Mouse (Mus musculus) testis, adult 2 months (tissue): ENCODE measurements around the gene Mt3. TPM values are rescaled to one million over a fixed set of nuclear protein-coding genes. Genes with fewer than 3 reads are reported as not detected.
"Not testable (repeated sequence)": the region's sequence is repeated elsewhere in the genome, so short reads cannot be mapped to it uniquely, and the experiment has no call there.

Source experiments
- H3K27ac ChIP-seq: fragments of 200-500 bp; 2 replicates; pipeline ENCODE4 v1.5.1; 2012; ENCODE audit warnings: low read depth, low read length; ENCODE audit not compliant: control insufficient read depth, insufficient read depth
- H3K27me3 ChIP-seq: fragments of 200-500 bp; 2 replicates; pipeline ENCODE4 v1.6.1; 2012; ENCODE audit warnings: mild to moderate bottlenecking, low read length, moderate library complexity; ENCODE audit not compliant: control insufficient read depth, insufficient read depth
- H3K36me3 ChIP-seq: fragments of 200-500 bp; 2 replicates; pipeline ENCODE4 v1.6.1; 2012; ENCODE audit warnings: mild to moderate bottlenecking, low read length; ENCODE audit not compliant: control insufficient read depth, insufficient read depth
- H3K4me1 ChIP-seq: fragments of 200-500 bp; 2 replicates; pipeline ENCODE4 v1.6.1; 2012; ENCODE audit warnings: low read length; ENCODE audit not compliant: control insufficient read depth, insufficient read depth
- H3K4me3 ChIP-seq: fragments of 200-500 bp; 2 replicates; pipeline ENCODE4 v1.5.1; 2012; ENCODE audit warnings: low read depth, mild to moderate bottlenecking, low read length, moderate library complexity, mixed read lengths; ENCODE audit not compliant: control insufficient read depth
- CTCF ChIP-seq: fragments of 200-500 bp; IDR thresholded peaks from 2 replicates; pipeline ENCODE4 v1.5.1; 2012; ENCODE audit warnings: low read depth, mild to moderate bottlenecking, inconsistent platforms, low read length, moderate library complexity; ENCODE audit not compliant: control insufficient read depth, insufficient read depth, insufficient replicate concordance
- POLR2A ChIP-seq: fragments of 200-500 bp; IDR thresholded peaks from 2 replicates; pipeline ENCODE4 v1.6.1; 2012; ENCODE audit warnings: low read depth, mild to moderate bottlenecking, inconsistent platforms, low read length, moderate library complexity; ENCODE audit not compliant: control insufficient read depth
- polyA plus RNA-seq: library from polyadenylated mRNA; depleted of rRNA; stranded (reverse); fragments of >200 nt; gene quantifications from 2 replicates; pipeline ENCODE4 v1.2.3, GENCODE M21; 2012

The Mt3 gene
- polyA plus RNA-seq, 1 experiment, result 6.3 TPM

GRCm38 (mm10) chr8:94132096-94132495, 20.3 kb upstream of the Mt3 start:
- Histone ChIP-seq H3K27me3 (no peaks in the 10 kb centered on the region), H3K36me3 (no peaks in the 10 kb centered on the region), H3K27ac (no peak overlapping the region), H3K4me3 (no peak overlapping the region), H3K4me1 (no peaks in the 10 kb centered on the region)
- TF ChIP-seq CTCF (no peak), POLR2A (no peak)

- not testable (repeated sequence) for H3K4me3 ChIP-seq, H3K27me3 ChIP-seq, H3K36me3 ChIP-seq, H3K4me1 ChIP-seq, H3K27ac ChIP-seq
Measured at GRCm38 (mm10) chr8:94134601-94135000, 17.8 kb upstream of the Mt3 start.

- no peak overlapping the region for H3K4me3 ChIP-seq
- no peaks in the 10 kb centered on the region for H3K27me3 ChIP-seq
- H3K36me3 ChIP-seq, result no peaks in the 10 kb centered on the region
- H3K4me1 ChIP-seq, result no peaks in the 10 kb centered on the region
- H3K27ac ChIP-seq, result no peak overlapping the region
- TF ChIP-seq CTCF (no peak), POLR2A (no peak)
Measured at GRCm38 (mm10) chr8:94135556-94135955, 16.9 kb upstream of the Mt3 start.

- no peak for TF ChIP-seq POLR2A
- no peak for TF ChIP-seq CTCF
- Histone ChIP-seq H3K27me3 (no peaks in the 10 kb centered on the region), H3K36me3 (no peaks in the 10 kb centered on the region), H3K4me3 (no peak overlapping the region), H3K27ac (no peak overlapping the region), H3K4me1 (no peaks in the 10 kb centered on the region)
Measured at GRCm38 (mm10) chr8:94136192-94136591, 16.2 kb upstream of the Mt3 start.

GRCm38 (mm10) chr8:94136933-94137332, 15.5 kb upstream of the Mt3 start, which contains the start of gene Mt4:
Mt4 (plus strand) TSS chr8:94137197.
- H3K4me1 ChIP-seq, result no peaks in the 10 kb centered on the region
- TF ChIP-seq CTCF (no peak), POLR2A (no peak)
- no peak within 1 kb of the TSS for H3K4me3 ChIP-seq
- H3K36me3 ChIP-seq, result no peaks in the 10 kb centered on the region
- H3K27me3 ChIP-seq, result no peaks in the 10 kb centered on the region
- H3K27ac ChIP-seq, result no peak within 1 kb of the TSS

GRCm38 (mm10) chr8:94140266-94140795, 12.1 kb upstream of the Mt3 start:
- Histone ChIP-seq H3K27ac (no peak overlapping the region), H3K36me3 (no peaks in the 10 kb centered on the region), H3K27me3 (no peaks in the 10 kb centered on the region), H3K4me3 (no peak overlapping the region), H3K4me1 (no peaks in the 10 kb centered on the region)
- TF ChIP-seq CTCF (no peak), POLR2A (no peak)

- TF ChIP-seq CTCF (no peak), POLR2A (no peak)
- no peaks in the 10 kb centered on the region for H3K27me3 ChIP-seq
- H3K4me3 ChIP-seq, result no peak overlapping the region
- no peak overlapping the region for H3K27ac ChIP-seq
- peaks cover 3% of the 10 kb centered on the region for H3K4me1 ChIP-seq
- H3K36me3 ChIP-seq, result no peaks in the 10 kb centered on the region
Measured at GRCm38 (mm10) chr8:94148236-94148635, 4.2 kb upstream of the Mt3 start.

GRCm38 (mm10) chr8:94150925-94151324, 1.5 kb upstream of the Mt3 start:
- Histone ChIP-seq H3K4me1 (peaks cover 8% of the 10 kb centered on the region), H3K36me3 (no peaks in the 10 kb centered on the region), H3K4me3 (no peak overlapping the region), H3K27ac (no peak overlapping the region), H3K27me3 (no peaks in the 10 kb centered on the region)
- TF ChIP-seq POLR2A, result no peak
- TF ChIP-seq CTCF, result no peak
